Mouse (Mus musculus) heart, postnatal 0 days (tissue): ENCODE measurements around the gene Sestd1. TPM values are rescaled to one million over a fixed set of nuclear protein-coding genes. Genes with fewer than 3 reads are reported as not detected.

Experiments used
- ATAC-seq: fragments of 200-750 bp; cut with Nextera tagmentation; 2 replicates; pipeline ENCODE4 v1.8.0; 2017; ENCODE audit warnings: low read depth, moderate number of reproducible peaks, moderate library complexity; ENCODE audit not compliant: insufficient read depth
- DNase-seq: peaks from one replicate; pipeline ENCODE4 v3.0.0-alpha.2; 2016; ENCODE audit warnings: low spot score
- H3K27ac ChIP-seq: fragments of 300-500 bp; sonication (generic); 2 replicates; pipeline ENCODE4 v1.5.1; 2014; ENCODE audit warnings: low read depth, mild to moderate bottlenecking
- H3K27me3 ChIP-seq: fragments of 300-500 bp; sonication (generic); 2 replicates; pipeline ENCODE4 v1.6.1; 2014; ENCODE audit warnings: low read length, mixed read lengths; ENCODE audit not compliant: control insufficient read depth, insufficient read depth
- H3K36me3 ChIP-seq: fragments of 300-500 bp; sonication (generic); replicated peaks from 2 replicates; pipeline ENCODE4 v1.6.1; 2014; ENCODE audit warnings: low read length, mixed read lengths; ENCODE audit not compliant: control insufficient read depth, insufficient read depth
- H3K4me1 ChIP-seq: fragments of 300-500 bp; sonication (generic); 2 replicates; pipeline ENCODE4 v1.6.1; 2014; ENCODE audit warnings: antibody characterized with exemption; ENCODE audit not compliant: control insufficient read depth, insufficient read depth
- H3K4me2 ChIP-seq: fragments of 300-500 bp; sonication (generic); 2 replicates; pipeline ENCODE4 v1.6.1; 2014; ENCODE audit warnings: low read depth, mild to moderate bottlenecking, low read length, moderate library complexity
- H3K4me3 ChIP-seq: fragments of 300-500 bp; sonication (generic); 2 replicates; pipeline ENCODE4 v1.5.1; 2014; ENCODE audit warnings: low read depth, low read length
- H3K9ac ChIP-seq: fragments of 300-500 bp; sonication (generic); replicated peaks from 2 replicates; pipeline ENCODE4 v1.6.1; 2014; ENCODE audit warnings: low read depth, low read length, mixed read lengths
- H3K9me3 ChIP-seq: fragments of 300-500 bp; sonication (generic); replicated peaks from 2 replicates; pipeline ENCODE4 v1.6.1; 2016; ENCODE audit warnings: low read length; ENCODE audit not compliant: control insufficient read depth
- CTCF ChIP-seq: IDR thresholded peaks from 2 replicates; pipeline ENCODE4 v1.5.1; 2016; ENCODE audit warnings: antibody characterized with exemption, control low read depth, low read depth
- EP300 ChIP-seq: IDR thresholded peaks from 2 replicates; pipeline ENCODE4 v1.6.1; 2016; ENCODE audit warnings: antibody characterized with exemption, low read depth
- WGBS: fragments of 180-500 bp; shearing (Covaris S2); extraction: QIAGEN DNeasy Blood & Tissue Kit; methylation state at CpG from one replicate; pipeline ENCODE4 v1.1.7; 2014; 5-methylcytosine and 5-hydroxymethylcytosine counted together
- polyA plus RNA-seq: library from polyadenylated mRNA; unstranded; fragments of >200 nt; fragmentation: Nextera tagmentation; extraction: Ambion mirVana; gene quantifications from 2 replicates; pipeline ENCODE4 v1.2.1, GENCODE M21; 2015
- total RNA-seq: library from RNA; depleted of rRNA; stranded (reverse); fragments of >200 nt; gene quantifications from 2 replicates; pipeline ENCODE4 v1.2.3, GENCODE M21; 2014; ENCODE audit warnings: low replicate concordance

The Sestd1 gene
- total and polyA plus RNA-seq, 2 experiments from 2014 or later = 9.7 to 9.8 TPM

GRCm38 (mm10) chr2:77182271-77182995 is 98.0 kb downstream of the Sestd1 start:
- 0 out of 2 replicates have a peak, but pooled peaks cover 7% of the 10 kb centered on the region for H3K36me3 ChIP-seq
- TF ChIP-seq EP300 (peak; percentile 68; the same call in 1 of the 2 replicates), CTCF (no peak)
- WGBS = 27% methylated on average over 4 of the region's 4 CpGs
- peak overlapping the region; percentile 40; the same call in 1 of the 2 replicates for H3K9ac ChIP-seq
- ATAC-seq (peak; percentile 85), DNase-seq (peak; percentile 93)
- peak overlapping the region; percentile 91 for H3K27ac ChIP-seq
- peaks cover 42% of the 10 kb centered on the region for H3K4me1 ChIP-seq
- no peak overlapping the region for H3K4me3 ChIP-seq
- H3K4me2 ChIP-seq = no peak overlapping the region
- H3K27me3 ChIP-seq = no peaks in the 10 kb centered on the region
- no peaks in the 10 kb centered on the region for H3K9me3 ChIP-seq

GRCm38 (mm10) chr2:77177472-77177871 is 102.9 kb downstream of the Sestd1 start:
- Histone ChIP-seq H3K36me3 (no peaks in the 10 kb centered on the region), H3K9me3 (no peaks in the 10 kb centered on the region), H3K9ac (no peak overlapping the region), H3K4me1 (peaks cover 43% of the 10 kb centered on the region), H3K27me3 (no peaks in the 10 kb centered on the region), H3K4me3 (no peak overlapping the region), H3K27ac (peak overlapping the region; percentile 79; the same call in 1 of the 2 replicates), H3K4me2 (no peak overlapping the region)
- 62% methylated on average over 2 of the region's 2 CpGs for WGBS
- no peak for TF ChIP-seq EP300
- no peak for TF ChIP-seq CTCF
- no peak for ATAC-seq
- DNase-seq = no peak

- DNase-seq = peak; percentile 66
- 10% methylated on average over 10 of the region's 10 CpGs for WGBS
- Histone ChIP-seq H3K36me3 (no peaks in the 10 kb centered on the region), H3K4me2 (peak overlapping the region; percentile 42), H3K27ac (peak overlapping the region; percentile 79), H3K9ac (peak overlapping the region; percentile 34; the same call in 1 of the 2 replicates), H3K4me3 (no peak overlapping the region), H3K9me3 (no peaks in the 10 kb centered on the region), H3K27me3 (no peaks in the 10 kb centered on the region), H3K4me1 (peaks cover 41% of the 10 kb centered on the region)
- peak; percentile 50 for ATAC-seq
- TF ChIP-seq CTCF (no peak), EP300 (no peak)
These were observed 104.0 kb downstream of the Sestd1 start for GRCm38 (mm10) chr2:77176413-77176812.

- H3K27ac ChIP-seq = no peak overlapping the region
- TF ChIP-seq EP300 (no peak), CTCF (no peak)
- no peak overlapping the region for H3K4me3 ChIP-seq
- H3K9me3 ChIP-seq = no peaks in the 10 kb centered on the region
- H3K4me1 ChIP-seq = peaks cover 40% of the 10 kb centered on the region
- ATAC-seq (no peak), DNase-seq (no peak)
- H3K4me2 ChIP-seq = no peak overlapping the region
- H3K9ac ChIP-seq = no peak overlapping the region
- H3K36me3 ChIP-seq = no peaks in the 10 kb centered on the region
- no peaks in the 10 kb centered on the region for H3K27me3 ChIP-seq
- WGBS = 53% methylated on average over 7 of the region's 7 CpGs
These were observed 105.0 kb downstream of the Sestd1 start for GRCm38 (mm10) chr2:77175411-77175810.

GRCm38 (mm10) chr2:77174313-77174712 is 106.1 kb downstream of the Sestd1 start:
- Histone ChIP-seq H3K9me3 (no peaks in the 10 kb centered on the region), H3K4me2 (no peak overlapping the region), H3K9ac (no peak overlapping the region), H3K4me3 (no peak overlapping the region), H3K27ac (peak overlapping the region; percentile 98), H3K4me1 (peaks cover 40% of the 10 kb centered on the region), H3K36me3 (no peaks in the 10 kb centered on the region), H3K27me3 (no peaks in the 10 kb centered on the region)
- TF ChIP-seq CTCF (no peak), EP300 (no peak)
- ATAC-seq (no peak), DNase-seq (peak; percentile 38)
- WGBS = 54% methylated on average over 2 of the region's 2 CpGs

- Histone ChIP-seq H3K9me3 (no peaks in the 10 kb centered on the region), H3K4me3 (no peak overlapping the region), H3K4me2 (no peak overlapping the region; the same call in 1 of the 2 replicates), H3K9ac (no peak overlapping the region), H3K27me3 (no peaks in the 10 kb centered on the region), H3K36me3 (no peaks in the 10 kb centered on the region), H3K27ac (peak overlapping the region; percentile 98), H3K4me1 (peaks cover 40% of the 10 kb centered on the region)
- DNase-seq (no peak), ATAC-seq (no peak)
- 67% methylated on average over 6 of the region's 6 CpGs for WGBS
- TF ChIP-seq EP300 (no peak), CTCF (no peak)
These were observed 106.6 kb downstream of the Sestd1 start for GRCm38 (mm10) chr2:77173821-77174220.
